Mouse (Mus musculus) heart, embryonic 12.5 days (tissue): ENCODE results near the gene B2m. TPM values are rescaled to one million over a fixed set of nuclear protein-coding genes. Genes with fewer than 3 reads are reported as not detected.

Experiments used
- ATAC-seq: fragments of 200-750 bp; cut with Nextera tagmentation; 2 replicates; pipeline ENCODE4 v1.8.0; 2017; ENCODE audit warnings: moderate TSS enrichment, moderate library complexity; ENCODE audit not compliant: insufficient number of reproducible peaks, low FRiP score
- H3K27ac ChIP-seq: fragments of 300-500 bp; sonication (generic); 2 replicates; pipeline ENCODE4 v1.5.1; 2016; ENCODE audit warnings: mild to moderate bottlenecking, moderate library complexity; ENCODE audit not compliant: poor library complexity, severe bottlenecking
- H3K27me3 ChIP-seq: fragments of 300-500 bp; sonication (generic); replicated peaks from 2 replicates; pipeline ENCODE4 v1.6.1; 2016; ENCODE audit warnings: mild to moderate bottlenecking, moderate library complexity
- H3K36me3 ChIP-seq: fragments of 300-500 bp; sonication (generic); 2 replicates; pipeline ENCODE4 v1.6.1; 2016; ENCODE audit warnings: mild to moderate bottlenecking, moderate library complexity
- H3K4me1 ChIP-seq: fragments of 300-500 bp; sonication (generic); replicated peaks from 2 replicates; pipeline ENCODE4 v1.6.1; 2016; ENCODE audit warnings: mild to moderate bottlenecking
- H3K4me2 ChIP-seq: fragments of 300-500 bp; sonication (generic); 2 replicates; pipeline ENCODE4 v1.6.1; 2016; ENCODE audit warnings: mild to moderate bottlenecking, moderate library complexity
- H3K4me3 ChIP-seq: fragments of 300-500 bp; sonication (generic); 2 replicates; pipeline ENCODE4 v1.5.1; 2016; ENCODE audit warnings: mild to moderate bottlenecking
- H3K9ac ChIP-seq: fragments of 300-500 bp; sonication (generic); 2 replicates; pipeline ENCODE4 v1.6.1; 2016; ENCODE audit warnings: mild to moderate bottlenecking, moderate library complexity
- H3K9me3 ChIP-seq: fragments of 300-500 bp; sonication (generic); replicated peaks from 2 replicates; pipeline ENCODE4 v1.6.1; 2016; ENCODE audit warnings: mild to moderate bottlenecking, moderate library complexity
- WGBS: fragments of 180-500 bp; shearing (Covaris S2); methylation state at CpG from one replicate; pipeline ENCODE4 v1.1.7; 2016; 5-methylcytosine and 5-hydroxymethylcytosine counted together
- polyA plus RNA-seq: library from polyadenylated mRNA; unstranded; fragments of >200 nt; fragmentation: Nextera tagmentation; extraction: Ambion mirVana; gene quantifications from 2 replicates; pipeline ENCODE4 v1.2.1, GENCODE M21; 2016

The B2m gene
- polyA plus RNA-seq, 1 experiment from 2014 or later = 247 TPM

GRCm38 (mm10) chr2:122132078-122132477 is 15.4 kb upstream of the B2m start:
- ATAC-seq = no peak
- H3K9ac ChIP-seq = no peak overlapping the region
- H3K27ac ChIP-seq = no peak overlapping the region
- 75% methylated on average over 2 of the region's 2 CpGs for WGBS
- no peaks in the 10 kb centered on the region for H3K4me1 ChIP-seq
- H3K36me3 ChIP-seq = no peaks in the 10 kb centered on the region
- H3K4me2 ChIP-seq = no peak overlapping the region
- H3K9me3 ChIP-seq = no peaks in the 10 kb centered on the region; the same call in 1 of the 2 replicates
- H3K4me3 ChIP-seq = no peak overlapping the region
- H3K27me3 ChIP-seq = no peaks in the 10 kb centered on the region

GRCm38 (mm10) chr2:122132618-122133017 is 14.9 kb upstream of the B2m start:
- Histone ChIP-seq H3K36me3 (no peaks in the 10 kb centered on the region), H3K4me3 (no peak overlapping the region), H3K27me3 (no peaks in the 10 kb centered on the region), H3K4me1 (no peaks in the 10 kb centered on the region), H3K9ac (no peak overlapping the region), H3K27ac (no peak overlapping the region), H3K9me3 (no peaks in the 10 kb centered on the region; the same call in 1 of the 2 replicates), H3K4me2 (no peak overlapping the region)
- ATAC-seq = no peak
- WGBS = 77% methylated on average over 2 of the region's 2 CpGs

GRCm38 (mm10) chr2:122137839-122138465 is 9.5 kb upstream of the B2m start:
- Histone ChIP-seq H3K27me3 (no peaks in the 10 kb centered on the region), H3K27ac (no peak overlapping the region), H3K9ac (no peak overlapping the region), H3K36me3 (no peaks in the 10 kb centered on the region), H3K9me3 (no peaks in the 10 kb centered on the region; the same call in 1 of the 2 replicates), H3K4me2 (no peak overlapping the region), H3K4me3 (no peak overlapping the region), H3K4me1 (no peaks in the 10 kb centered on the region)
- 44% methylated on average over 5 of the region's 5 CpGs for WGBS
- peak; percentile 90 for ATAC-seq

GRCm38 (mm10) chr2:122140815-122141214 is 6.7 kb upstream of the B2m start:
- Histone ChIP-seq H3K4me3 (no peak overlapping the region), H3K27me3 (no peaks in the 10 kb centered on the region), H3K9me3 (no peaks in the 10 kb centered on the region; the same call in 1 of the 2 replicates), H3K36me3 (no peaks in the 10 kb centered on the region), H3K4me1 (no peaks in the 10 kb centered on the region), H3K4me2 (no peak overlapping the region), H3K27ac (no peak overlapping the region), H3K9ac (no peak overlapping the region)
- WGBS = 69% methylated on average over 2 of the region's 2 CpGs
- no peak for ATAC-seq

GRCm38 (mm10) chr2:122141332-122141967 is 6.0 kb upstream of the B2m start:
- H3K27ac ChIP-seq = no peak overlapping the region
- WGBS = 68% methylated on average over 5 of the region's 5 CpGs
- no peak for ATAC-seq

GRCm38 (mm10) chr2:122143111-122143510 is 4.4 kb upstream of the B2m start:
- WGBS = 84% methylated on average over 3 of the region's 3 CpGs
- Histone ChIP-seq H3K9ac (no peak overlapping the region), H3K4me2 (no peak overlapping the region), H3K36me3 (no peaks in the 10 kb centered on the region), H3K4me1 (no peaks in the 10 kb centered on the region; the same call in 1 of the 2 replicates), H3K4me3 (no peak overlapping the region), H3K9me3 (no peaks in the 10 kb centered on the region), H3K27me3 (no peaks in the 10 kb centered on the region), H3K27ac (no peak overlapping the region)
- ATAC-seq = no peak

More at GRCm38 (mm10) chr2:122141332-122141967, 6.0 kb upstream of the B2m start:
- H3K4me3 ChIP-seq = no peak overlapping the region
- no peak overlapping the region for H3K4me2 ChIP-seq
- H3K4me1 ChIP-seq = no peaks in the 10 kb centered on the region
- H3K27me3 ChIP-seq = no peaks in the 10 kb centered on the region
- H3K9me3 ChIP-seq = no peaks in the 10 kb centered on the region; the same call in 1 of the 2 replicates
- H3K9ac ChIP-seq = no peak overlapping the region
- no peaks in the 10 kb centered on the region for H3K36me3 ChIP-seq

GRCm38 (mm10) chr2:122145756-122146155 is 1.7 kb upstream of the B2m start:
- no peak overlapping the region for H3K9ac ChIP-seq
- H3K4me2 ChIP-seq = no peak overlapping the region
- no peak for ATAC-seq
- H3K36me3 ChIP-seq = no peaks in the 10 kb centered on the region
- WGBS = 73% methylated on average over 4 of the region's 4 CpGs
- peaks cover 17% of the 10 kb centered on the region for H3K4me1 ChIP-seq
- H3K27ac ChIP-seq = no peak overlapping the region
- no peak overlapping the region for H3K4me3 ChIP-seq
- no peaks in the 10 kb centered on the region for H3K9me3 ChIP-seq
- no peaks in the 10 kb centered on the region for H3K27me3 ChIP-seq

GRCm38 (mm10) chr2:122146687-122147086 is 799 bp upstream of the B2m start:
- no peak for ATAC-seq
- 57% methylated on average over 6 of the region's 6 CpGs for WGBS
- H3K9ac ChIP-seq = no peak overlapping the region
- H3K4me3 ChIP-seq = no peak overlapping the region
- H3K36me3 ChIP-seq = peaks cover 5% of the 10 kb centered on the region
- 0 out of 2 replicates have a peak overlapping the region, but pooled peaks have one; percentile 15 for H3K4me2 ChIP-seq
- peak overlapping the region; percentile 51; the same call in 1 of the 2 replicates for H3K27ac ChIP-seq
- peaks cover 17% of the 10 kb centered on the region for H3K4me1 ChIP-seq
- H3K9me3 ChIP-seq = no peaks in the 10 kb centered on the region
- H3K27me3 ChIP-seq = no peaks in the 10 kb centered on the region

GRCm38 (mm10) chr2:122148242-122148917 is 894 bp downstream of the B2m start:
- H3K36me3 ChIP-seq = peaks cover 18% of the 10 kb centered on the region
- H3K9ac ChIP-seq = peak overlapping the region; percentile 85
- H3K4me3 ChIP-seq = peak overlapping the region; percentile 83
- WGBS = 30% methylated on average over 18 of the region's 18 CpGs
- ATAC-seq = no peak
- H3K27ac ChIP-seq = peak overlapping the region; percentile 76; the same call in 1 of the 2 replicates
- H3K9me3 ChIP-seq = no peaks in the 10 kb centered on the region
- peak overlapping the region; percentile 84 for H3K4me2 ChIP-seq
- no peaks in the 10 kb centered on the region for H3K27me3 ChIP-seq
- H3K4me1 ChIP-seq = peaks cover 17% of the 10 kb centered on the region

- H3K27ac ChIP-seq = no peak overlapping the region
- ATAC-seq = no peak
- peak overlapping the region; percentile 84 for H3K4me2 ChIP-seq
- H3K9ac ChIP-seq = no peak overlapping the region
- H3K9me3 ChIP-seq = no peaks in the 10 kb centered on the region
- no peaks in the 10 kb centered on the region for H3K27me3 ChIP-seq
- H3K4me1 ChIP-seq = peaks cover 17% of the 10 kb centered on the region
- 88% methylated on average over 6 of the region's 6 CpGs for WGBS
- no peak overlapping the region for H3K4me3 ChIP-seq
- peaks cover 23% of the 10 kb centered on the region for H3K36me3 ChIP-seq
These were observed 1.8 kb downstream of the B2m start for GRCm38 (mm10) chr2:122149316-122149715.

GRCm38 (mm10) chr2:122149716-122150115 is 2.2 kb downstream of the B2m start:
- Histone ChIP-seq H3K4me3 (no peak overlapping the region), H3K36me3 (peaks cover 27% of the 10 kb centered on the region), H3K27ac (no peak overlapping the region), H3K27me3 (no peaks in the 10 kb centered on the region), H3K4me1 (peaks cover 17% of the 10 kb centered on the region), H3K9ac (no peak overlapping the region), H3K9me3 (no peaks in the 10 kb centered on the region), H3K4me2 (peak overlapping the region; percentile 1; the same call in 1 of the 2 replicates)
- no peak for ATAC-seq
- whole genome bisulfite sequencing = 81% methylated on average over 3 of the region's 3 CpGs
